Mouse (Mus musculus) left cerebral cortex, postnatal 14 days (tissue): ENCODE measurements at regions not wholly inside any gene's neighbourhood (a gene's known extent, or its start where the extent isn't known, plus 50 kb on each side); places are given as distances from the start of the nearest gene placed in this dataset.

Experiments used
- DNase-seq, 2 experiments: peaks; one replicate each; pipeline ENCODE4 v3.0.0; 2021 to 2022; ENCODE audit warnings: low spot score in 2 of 2, mixed read lengths in 1 of 2
- intact Hi-C: fragments of 180-260 bp; cut with DNase I; formaldehyde crosslinking; loops from one replicate; pipeline ENCODE4 v1.15.1; 2025

DNA sequence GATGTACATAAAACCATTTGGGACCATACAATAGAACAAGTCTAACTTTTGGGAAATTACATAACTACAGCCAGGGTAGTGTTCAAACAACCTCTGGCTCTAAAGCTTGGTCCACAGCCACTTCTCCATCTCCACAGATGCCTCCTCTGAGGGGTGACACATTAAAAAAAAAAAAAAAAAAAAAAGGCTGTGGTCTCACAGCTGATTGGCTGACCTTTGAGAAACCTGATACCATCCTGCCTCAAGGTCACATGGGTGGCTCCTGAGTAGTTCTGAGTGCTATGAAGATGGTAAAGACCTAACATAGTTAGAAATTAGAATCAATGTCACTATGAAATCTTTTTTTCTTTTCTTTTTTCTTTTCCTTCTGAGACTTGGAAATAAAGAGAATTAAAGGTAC is 102.4 kb downstream of the Tmem182 start:
- intact Hi-C loops = no loop called here
- DNase-seq = no peak

DNA sequence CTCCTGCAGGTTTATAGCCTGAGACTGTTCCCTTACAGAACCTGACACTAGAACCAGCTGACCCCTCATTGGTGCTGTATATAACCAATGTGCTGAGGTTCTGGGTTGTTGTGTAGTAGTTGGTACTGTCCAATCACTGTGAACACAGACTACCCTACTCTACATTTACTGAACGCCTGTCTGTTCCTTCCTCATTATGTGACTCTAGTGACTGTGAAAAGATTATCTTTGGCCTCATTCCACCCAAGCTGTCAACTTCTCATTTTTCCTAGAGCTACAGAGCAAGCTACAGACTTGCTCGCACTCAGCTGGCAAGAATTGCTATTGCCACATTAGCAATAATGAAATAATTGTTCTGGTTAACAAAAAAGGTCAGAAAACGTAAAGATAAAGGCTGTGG is 108.2 kb downstream of the Tmem182 start:
- intact Hi-C loops = no loop called here
- no peak for DNase-seq

DNA sequence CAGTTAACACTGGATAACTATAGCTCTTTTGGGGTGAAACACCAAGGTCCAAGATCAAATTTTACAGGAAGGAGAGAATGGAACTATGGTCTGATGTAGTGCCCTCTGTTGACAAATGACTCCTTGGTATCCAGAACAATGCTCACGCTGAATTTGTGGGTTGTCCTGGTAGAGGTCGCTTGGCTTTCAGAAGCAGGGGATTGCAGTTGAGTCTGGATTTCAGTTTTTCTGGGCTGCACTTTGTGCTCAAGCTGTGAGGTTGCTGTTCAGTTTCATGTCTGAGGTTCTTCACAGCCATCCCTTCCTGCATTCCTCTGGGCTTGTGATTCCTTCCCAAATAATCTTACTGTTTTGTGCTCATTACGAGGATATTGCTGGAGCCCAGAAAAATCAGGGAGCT is 118.9 kb downstream of the Tmem182 start:
- intact Hi-C loops = no loop called here
- DNase-seq = no peak

DNA sequence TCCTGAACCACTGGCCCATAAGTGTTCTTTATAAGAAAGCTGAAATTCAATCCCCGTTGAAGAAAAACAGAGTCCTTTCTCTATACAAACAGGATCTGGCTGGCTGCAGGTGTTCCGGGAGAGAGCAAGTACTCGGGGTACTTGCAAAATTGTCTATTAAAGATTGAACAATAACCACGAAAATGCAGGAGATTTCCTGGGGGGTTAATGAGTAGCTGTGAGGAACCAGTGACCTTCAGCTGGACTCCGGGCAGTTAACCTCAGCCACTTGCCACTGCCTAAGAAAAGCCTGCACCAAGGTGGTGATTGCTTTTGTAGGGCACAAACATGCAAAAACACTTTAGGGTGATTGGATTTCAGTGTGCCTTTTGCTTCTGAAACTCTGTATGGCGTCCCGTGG is 119.4 kb downstream of the Tmem182 start:
- intact Hi-C loops = no loop called here
- no peak for DNase-seq

DNA sequence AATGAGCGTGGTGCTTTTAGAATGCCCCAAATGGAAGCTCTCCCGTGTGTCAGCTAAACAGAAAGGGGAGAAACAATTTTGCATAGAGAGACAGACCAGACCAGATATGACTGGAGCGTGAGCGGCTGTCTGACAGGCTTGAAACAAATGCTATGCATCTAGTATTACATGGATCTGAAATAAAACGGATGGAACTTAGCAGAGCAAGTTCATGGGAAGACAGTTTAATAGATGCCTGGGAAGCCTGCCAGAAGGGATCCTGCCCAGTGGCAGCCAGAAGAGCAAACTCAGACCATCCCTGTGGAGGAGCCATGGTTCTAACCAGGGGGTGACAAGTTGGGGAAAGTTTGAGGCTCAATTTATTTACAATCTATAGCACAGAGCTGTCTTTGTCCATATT is 126.0 kb downstream of the Tmem182 start:
- intact Hi-C loops = no loop called here
- DNase-seq = no peak

DNA sequence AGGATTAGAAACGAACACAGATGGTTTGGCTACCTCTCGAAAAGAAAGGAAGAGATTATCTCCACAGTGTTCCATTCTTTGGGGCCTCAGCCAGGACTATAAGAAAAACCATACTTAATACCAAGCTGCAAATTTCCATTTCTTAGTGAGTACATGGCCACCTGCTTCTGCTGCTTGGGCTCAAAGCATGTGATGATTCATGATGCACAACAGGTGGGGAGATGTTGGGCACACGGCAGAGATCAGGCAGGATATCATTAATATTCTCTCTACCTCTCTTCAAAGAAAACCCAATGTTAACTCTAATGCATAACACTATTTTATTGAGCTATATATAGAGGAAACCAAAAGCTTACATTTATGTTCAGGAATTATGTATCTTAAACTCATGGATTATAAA is 131.3 kb downstream of the Tmem182 start:
- no peak for DNase-seq
- intact Hi-C loops = no loop called here

DNA sequence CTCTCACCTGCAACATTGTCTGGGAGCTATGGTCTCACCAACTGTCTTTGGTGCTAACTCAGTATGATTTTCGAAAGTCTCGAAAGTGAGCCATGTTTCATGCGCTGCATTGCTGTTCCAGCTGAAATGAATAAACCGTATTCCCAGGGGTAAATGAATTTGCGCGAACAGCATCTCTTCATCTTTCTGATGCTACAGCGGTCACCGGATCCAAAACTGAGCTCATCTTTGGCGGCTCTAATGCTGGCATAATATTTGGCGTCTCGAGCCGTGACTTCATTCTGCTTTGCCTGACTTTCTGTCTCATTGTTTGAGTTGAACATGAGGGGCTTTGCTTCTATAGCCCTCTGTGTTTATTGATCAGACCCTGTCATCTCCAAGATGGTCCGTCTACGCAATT is 137.3 kb downstream of the Tmem182 start:
- no peak for DNase-seq
- intact Hi-C loops = no loop called here

DNA sequence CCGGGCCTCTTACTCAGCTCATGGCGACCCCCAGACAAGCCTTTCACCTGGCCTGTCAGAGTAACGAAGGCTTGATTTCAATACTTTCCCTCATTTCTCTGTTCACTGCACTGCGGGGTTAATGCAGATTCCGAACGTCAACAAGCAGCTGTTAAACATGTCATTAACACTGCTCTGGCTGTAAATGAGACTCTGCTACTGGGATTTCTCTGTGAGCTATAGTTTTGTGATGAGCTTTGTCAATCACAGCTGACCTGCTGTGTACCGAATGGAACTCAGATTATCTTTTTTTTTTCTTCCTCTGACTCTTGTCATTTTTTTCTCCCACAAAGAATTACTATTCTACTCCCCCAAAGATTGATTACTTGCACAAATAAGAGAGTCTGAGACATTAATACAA is 137.8 kb downstream of the Tmem182 start:
- intact Hi-C loops = no loop called here
- DNase-seq = no peak

DNA sequence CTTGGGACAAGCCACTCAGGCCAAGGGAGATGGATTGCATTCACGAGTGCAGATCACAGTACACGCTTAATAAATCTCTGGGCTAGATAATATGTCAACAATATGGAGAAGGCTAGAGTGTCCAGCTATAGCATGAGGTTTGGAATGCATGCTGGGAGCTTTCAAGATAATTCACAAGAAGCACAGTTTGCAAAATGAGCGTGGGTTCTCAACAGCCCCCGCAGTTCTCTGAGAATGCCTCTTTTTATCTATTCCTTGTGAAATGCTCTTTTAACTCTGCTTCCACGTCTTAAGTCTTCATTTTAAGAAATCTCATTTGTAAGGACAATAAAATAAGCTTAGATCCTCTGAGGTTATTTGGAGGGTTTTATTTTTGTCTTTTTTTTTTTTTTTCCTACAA is 145.2 kb downstream of the Tmem182 start:
- intact Hi-C loops = no loop called here
- DNase-seq = peak; percentile 45 to 46

DNA sequence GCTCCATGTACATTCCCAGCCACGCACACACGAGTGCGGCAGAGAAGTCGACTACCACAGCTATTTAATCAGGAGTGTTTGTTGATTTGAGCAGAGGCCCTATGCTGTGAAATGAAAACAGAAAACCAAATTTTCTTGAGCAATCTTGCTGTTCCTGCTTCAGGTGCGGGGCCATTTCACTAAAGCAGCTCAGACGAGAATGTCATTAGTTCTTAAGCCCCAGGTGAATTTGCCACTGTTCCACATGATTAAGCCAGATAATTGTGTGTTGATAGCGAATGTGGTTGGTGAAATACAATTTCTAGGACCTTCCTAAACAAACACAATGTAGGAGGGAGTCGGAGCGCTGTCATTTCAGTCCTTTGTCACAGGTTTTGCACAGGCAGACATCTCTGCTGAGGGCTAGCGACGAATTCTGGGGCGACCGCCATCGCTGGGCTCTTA is 149.3 kb downstream of the Tmem182 start:
- intact Hi-C loops = no loop called here
- no peak for DNase-seq

DNA sequence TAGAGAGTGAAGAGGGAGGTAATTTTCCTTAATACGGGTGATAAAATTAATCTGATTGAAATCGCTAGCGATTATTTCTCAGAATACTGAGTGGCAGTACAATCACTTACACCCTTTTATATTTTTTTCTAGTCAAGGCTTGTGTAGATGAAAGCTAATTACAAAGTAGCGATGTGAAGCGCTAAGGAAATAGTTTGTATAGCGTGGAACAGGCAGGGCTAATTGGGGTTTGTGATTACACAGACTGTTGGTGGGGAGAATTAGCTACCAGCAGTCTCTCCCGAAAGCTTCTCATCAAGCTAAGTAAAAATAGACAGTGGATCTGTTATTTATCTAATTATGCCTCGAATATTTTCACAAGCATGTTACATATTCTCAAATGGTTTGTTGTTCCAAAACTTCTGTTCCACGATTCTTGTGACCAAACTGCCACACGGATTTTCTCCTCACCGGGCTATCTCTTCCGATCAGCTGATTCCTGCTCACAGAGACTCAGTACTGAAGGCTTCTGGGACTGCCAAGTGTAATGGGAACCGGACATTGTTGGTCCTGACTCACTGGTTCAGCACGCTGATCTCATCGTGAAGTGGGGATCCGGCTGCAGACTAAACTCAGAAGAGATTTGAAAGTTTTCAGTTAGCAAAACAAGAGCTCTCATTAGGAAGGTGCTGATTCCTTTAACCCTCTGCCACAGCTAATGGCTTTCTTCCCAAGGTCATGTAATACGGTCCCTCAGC is 162.5 kb downstream of the Tmem182 start:
- no peak for DNase-seq
- intact Hi-C loops = no loop called here

DNA sequence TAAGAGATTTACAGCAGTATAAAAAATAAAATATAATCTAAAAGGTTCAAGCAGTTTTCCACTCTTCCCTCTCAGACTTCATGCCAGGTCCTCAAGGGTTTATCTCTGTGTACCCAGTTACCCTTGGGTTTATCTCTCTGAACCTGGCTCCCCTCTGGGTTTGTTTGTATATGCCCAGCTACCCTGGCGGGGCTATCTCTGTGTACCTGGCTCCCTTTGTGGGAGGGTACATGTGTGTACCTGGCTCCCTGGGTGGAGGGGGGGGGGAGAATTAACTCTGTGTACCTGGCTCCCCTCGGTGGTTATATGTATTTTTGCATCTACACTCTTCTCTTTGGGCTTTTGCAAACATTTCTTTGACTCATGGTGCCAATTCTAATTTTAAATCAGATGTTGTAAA is 178.4 kb downstream of the Tmem182 start:
- intact Hi-C loops = loop anchor here (10.0 kb wide), 1 partner anchor 99 kb away; no protein-coding TSS in a partner anchor
- no peak for DNase-seq

DNA sequence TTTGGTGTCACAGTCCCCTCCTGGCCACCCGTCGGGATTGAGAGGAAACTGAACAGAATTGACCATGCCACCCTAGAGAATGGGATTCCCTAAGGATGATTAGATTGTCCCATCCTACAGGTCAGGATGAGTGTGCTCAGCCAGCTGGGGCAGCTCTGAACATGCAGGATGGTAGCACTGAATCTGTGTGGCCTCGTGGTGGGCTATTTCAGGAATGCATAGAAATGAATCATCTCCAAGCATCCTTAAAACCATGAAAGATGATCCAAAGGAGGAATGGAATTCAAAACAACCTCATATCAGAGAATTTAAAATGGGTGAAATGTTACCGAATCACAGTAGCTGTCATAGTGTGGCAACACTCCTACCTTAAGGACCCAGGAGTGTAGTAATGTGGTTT is 187.9 kb downstream of the Tmem182 start:
- intact Hi-C loops = no loop called here
- no peak for DNase-seq

DNA sequence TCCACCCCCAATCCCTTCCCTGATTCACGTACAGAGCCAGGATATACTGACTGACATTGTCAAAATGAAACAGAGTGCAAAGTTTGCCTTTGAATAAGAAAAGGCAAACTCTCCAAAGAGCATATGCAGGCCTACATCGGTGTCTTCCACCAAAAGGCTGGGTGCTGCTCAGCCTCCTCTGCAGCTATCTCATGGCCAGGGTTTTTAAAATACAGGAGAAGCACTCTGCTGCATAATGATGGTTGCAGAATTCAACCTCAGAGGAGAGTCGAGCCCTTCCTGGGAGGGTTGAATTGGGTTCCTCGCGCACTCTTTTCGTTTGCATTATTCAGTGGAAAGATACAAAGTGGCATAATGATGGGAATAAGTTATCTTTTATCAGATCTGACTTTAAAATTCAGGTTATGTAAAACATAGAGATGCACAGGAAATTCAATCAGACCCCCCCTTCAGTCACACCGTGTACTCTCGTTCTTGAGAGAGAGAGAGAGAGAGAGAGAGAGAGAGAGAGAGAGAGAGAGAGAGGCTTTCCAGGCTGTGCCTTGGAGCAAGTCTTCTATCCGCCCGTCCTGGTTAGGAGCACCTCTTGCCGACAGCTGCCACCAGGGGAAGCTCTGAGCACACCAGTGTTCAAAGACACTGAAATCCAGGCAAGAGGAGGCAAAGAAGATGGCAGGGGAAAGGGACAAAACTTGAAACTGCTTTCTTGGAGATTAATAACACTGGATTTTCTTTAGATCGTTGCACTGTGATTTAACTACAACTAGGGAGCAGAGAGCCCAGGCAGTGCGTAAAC is 196.0 kb downstream of the Tmem182 start:
- DNase-seq = peak; percentile 65 to 76
- intact Hi-C loops = no loop called here

DNA sequence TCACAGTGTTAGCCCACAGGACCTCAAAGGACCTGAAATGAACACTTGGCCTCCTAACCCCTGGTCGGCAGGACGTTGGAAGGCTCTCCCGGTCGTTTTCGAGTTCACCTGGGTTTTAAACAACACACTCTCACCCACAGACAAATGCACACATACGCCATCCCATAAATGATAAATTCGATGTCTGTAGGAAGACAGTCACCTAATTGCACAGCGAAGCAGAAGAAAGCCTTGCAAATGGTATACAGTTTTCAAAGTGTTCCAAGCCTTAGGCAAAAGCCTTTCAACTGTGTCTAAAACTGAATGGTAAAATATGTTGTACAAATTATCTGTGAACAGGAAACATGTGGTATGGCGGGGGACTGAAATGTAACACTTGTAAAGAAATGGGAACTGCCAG is 196.6 kb downstream of the Tmem182 start:
- no peak for DNase-seq
- intact Hi-C loops = no loop called here

DNA sequence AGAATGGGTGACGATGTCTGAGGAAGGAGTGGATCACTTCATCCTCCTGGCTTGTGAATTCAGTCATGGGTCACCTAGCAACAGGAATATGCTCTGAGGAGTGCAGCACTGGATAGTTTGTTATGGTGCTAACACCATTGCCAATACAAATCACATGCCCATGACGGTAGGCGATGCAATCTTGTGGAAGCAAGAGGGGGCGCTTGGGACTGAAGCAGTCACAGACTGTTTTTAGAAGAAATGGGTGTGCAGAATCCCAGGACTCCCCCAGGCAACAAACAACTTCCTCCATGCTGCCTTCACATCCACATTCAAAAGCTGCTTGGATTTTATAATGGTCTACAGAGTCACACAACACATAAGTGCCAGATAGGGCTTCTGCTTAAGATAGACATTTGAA is 221.5 kb downstream of the Tmem182 start:
- DNase-seq = peak; percentile 13 to 18
- intact Hi-C loops = no loop called here

DNA sequence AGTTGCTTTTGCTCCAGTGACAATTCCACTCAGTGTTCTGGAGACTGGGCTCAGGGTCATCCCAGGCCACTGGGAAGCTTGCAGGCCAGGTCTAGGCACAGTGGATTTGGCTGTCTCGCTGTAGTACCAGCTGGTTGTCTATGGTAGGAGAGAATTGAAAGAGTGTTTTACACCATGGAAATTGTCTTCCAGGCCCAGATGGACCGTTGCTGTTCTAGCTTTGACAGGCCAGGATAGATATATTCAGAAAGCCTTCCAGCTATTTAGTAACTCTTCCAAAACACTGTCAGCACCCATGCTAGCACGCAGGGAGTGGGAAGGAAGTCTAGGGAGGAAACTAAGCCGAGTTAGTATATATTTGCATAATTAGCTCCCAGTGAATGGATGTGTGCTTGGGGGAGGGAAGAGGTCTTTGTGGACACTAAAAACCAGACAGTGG is 222.2 kb downstream of the Tmem182 start:
- peak; percentile 71 to 76 for DNase-seq
- intact Hi-C loops = no loop called here

DNA sequence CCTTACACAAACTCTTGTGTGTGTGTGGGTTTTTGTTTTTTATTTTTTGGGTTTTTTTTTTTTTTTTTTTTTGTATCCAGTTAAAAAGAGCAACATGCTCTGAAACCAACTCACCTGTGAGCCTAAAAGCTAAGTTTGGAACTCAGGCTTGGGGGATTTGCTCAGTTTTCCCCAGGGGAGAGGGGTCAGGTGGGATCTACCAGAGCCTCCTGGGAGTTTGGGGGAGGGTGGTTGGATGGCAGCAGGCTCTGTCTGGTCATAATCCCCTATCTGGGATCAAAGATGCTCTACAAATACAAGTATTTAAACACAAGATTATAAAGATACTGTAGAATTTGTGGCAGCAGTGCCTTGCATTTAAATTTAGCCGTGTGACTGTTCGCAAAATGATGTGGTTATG is 222.6 kb downstream of the Tmem182 start:
- no peak for DNase-seq
- intact Hi-C loops = no loop called here

DNA sequence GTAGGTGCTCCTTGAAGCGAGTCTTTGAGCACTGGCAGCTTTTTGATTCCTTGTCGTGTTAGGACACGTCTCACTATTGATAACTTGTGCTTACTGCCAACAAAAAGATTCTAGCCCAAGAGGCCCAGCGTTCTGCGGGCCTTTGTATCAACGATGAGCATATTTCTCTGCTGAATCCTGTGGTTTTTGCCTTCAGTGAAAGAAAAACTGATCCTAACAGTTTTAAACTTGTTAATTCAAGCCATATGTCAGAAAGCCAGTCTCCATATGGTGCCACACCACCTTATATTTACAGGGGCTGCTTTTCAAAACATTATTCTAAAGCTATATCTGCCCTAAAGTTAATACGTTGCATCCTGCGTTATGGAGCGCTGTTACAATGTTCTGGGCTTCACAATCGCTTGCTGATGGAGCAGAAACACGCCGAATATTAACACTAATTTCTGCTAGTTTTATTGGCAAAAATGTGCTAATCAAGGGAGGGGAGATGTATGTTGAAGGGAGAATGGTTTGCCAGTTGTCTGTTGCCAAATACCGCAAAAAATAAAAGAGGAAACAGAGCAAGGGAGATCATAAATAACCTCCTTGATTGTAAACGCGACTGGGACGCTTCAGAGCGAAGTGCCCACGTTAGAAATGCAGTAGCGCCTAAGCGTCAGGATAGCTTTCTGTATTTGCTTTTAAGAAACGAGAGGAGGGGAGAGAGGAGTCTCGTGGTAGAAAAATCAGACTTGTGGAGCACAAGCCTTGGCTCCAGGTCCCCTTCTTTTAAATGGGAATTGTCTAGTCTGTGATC is 229.9 kb downstream of the Tmem182 start:
- DNase-seq = no peak
- intact Hi-C loops = loop anchor here (10.0 kb wide), 1 partner anchor 1660 kb away; the partner anchor contains the start of gene Pou3f3

DNA sequence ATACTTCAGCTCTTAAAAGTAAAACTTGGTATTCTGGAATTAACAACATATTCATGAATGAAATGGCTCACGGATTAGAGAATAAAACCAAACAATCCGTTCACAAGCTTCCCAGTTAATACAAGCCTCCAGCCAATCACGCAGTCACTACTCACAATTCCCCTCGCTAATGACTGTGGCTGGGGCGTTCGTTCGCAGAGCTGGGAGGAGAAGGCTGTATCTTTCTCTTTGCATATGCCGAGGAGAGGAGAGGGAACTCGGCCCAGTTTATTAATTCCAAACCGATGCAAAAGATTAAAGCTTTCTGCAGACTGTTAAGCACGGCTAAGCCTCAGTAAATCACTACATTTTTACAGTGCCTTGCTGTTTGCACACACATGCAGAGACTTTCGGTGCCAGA is 231.5 kb downstream of the Tmem182 start:
- intact Hi-C loops = loop anchor here (10.0 kb wide), 1 partner anchor 1658 kb away; the partner anchor contains the start of gene Pou3f3
- no peak for DNase-seq
